Mouse (Mus musculus) midbrain, postnatal 0 days (tissue): ENCODE measurements around the gene Aipl1. TPM values are rescaled to one million over a fixed set of nuclear protein-coding genes. Genes with fewer than 3 reads are reported as not detected.

ENCODE experiments used
- ATAC-seq: fragments of 200-750 bp; cut with Nextera tagmentation; 2 replicates; pipeline ENCODE4 v1.8.0; 2017; ENCODE audit warnings: moderate number of reproducible peaks, mild to moderate bottlenecking, moderate TSS enrichment, moderate library complexity; ENCODE audit not compliant: low FRiP score
- DNase-seq: peaks from one replicate; pipeline ENCODE4 v3.0.0-alpha.2; 2015; ENCODE audit warnings: low spot score
- H3K27ac ChIP-seq: fragments of 300-500 bp; sonication (generic); 2 replicates; pipeline ENCODE4 v1.5.1; 2014; ENCODE audit warnings: low read depth, mild to moderate bottlenecking, low read length, mixed read lengths
- H3K27me3 ChIP-seq: fragments of 300-500 bp; sonication (generic); 2 replicates; pipeline ENCODE4 v1.6.1; 2014; ENCODE audit warnings: low read length, control low read depth, mixed read lengths; ENCODE audit not compliant: insufficient read depth
- H3K36me3 ChIP-seq: fragments of 300-500 bp; sonication (generic); 2 replicates; pipeline ENCODE4 v1.6.1; 2014; ENCODE audit warnings: low read length, control low read depth, mixed read lengths; ENCODE audit not compliant: insufficient read depth
- H3K4me1 ChIP-seq: fragments of 300-500 bp; sonication (generic); 2 replicates; pipeline ENCODE4 v1.6.1; 2014; ENCODE audit warnings: mild to moderate bottlenecking, control low read depth, antibody characterized with exemption, low read length, mixed read lengths; ENCODE audit not compliant: insufficient read depth
- H3K4me2 ChIP-seq: fragments of 300-500 bp; sonication (generic); 2 replicates; pipeline ENCODE4 v1.6.1; 2014; ENCODE audit warnings: low read depth, mild to moderate bottlenecking, low read length, mixed read lengths; ENCODE audit not compliant: poor library complexity, severe bottlenecking
- H3K4me3 ChIP-seq: fragments of 300-500 bp; sonication (generic); 2 replicates; pipeline ENCODE4 v1.5.1; 2014; ENCODE audit warnings: low read depth, mild to moderate bottlenecking, low read length, moderate library complexity
- H3K9ac ChIP-seq: fragments of 300-500 bp; sonication (generic); replicated peaks from 2 replicates; pipeline ENCODE4 v1.6.1; 2014; ENCODE audit warnings: mild to moderate bottlenecking, low read length, moderate library complexity, mixed read lengths; ENCODE audit not compliant: poor library complexity, severe bottlenecking
- H3K9me3 ChIP-seq: fragments of 300-500 bp; sonication (generic); 2 replicates; pipeline ENCODE4 v1.6.1; 2016; ENCODE audit warnings: low read length, control low read depth
- CTCF ChIP-seq: IDR thresholded peaks from 2 replicates; pipeline ENCODE4 v1.5.1; 2016; ENCODE audit warnings: antibody characterized with exemption, mild to moderate bottlenecking
- WGBS: fragments of 180-500 bp; shearing (Covaris S2); extraction: QIAGEN DNeasy Blood & Tissue Kit; methylation state at CpG from one replicate; pipeline ENCODE4 v1.1.7; 2014; 5-methylcytosine and 5-hydroxymethylcytosine counted together
- polyA plus RNA-seq: library from polyadenylated mRNA; unstranded; fragments of >200 nt; fragmentation: Nextera tagmentation; extraction: Ambion mirVana; gene quantifications from 2 replicates; pipeline ENCODE4 v1.2.1, GENCODE M21; 2015
- total RNA-seq: library from RNA; depleted of rRNA; stranded (reverse); fragments of >200 nt; gene quantifications from 2 replicates; pipeline ENCODE4 v1.2.3, GENCODE M21; 2014

Gene Aipl1
- total and polyA plus RNA-seq, 2 experiments from 2014 or later = 0.51 to 0.55 TPM

DNA sequence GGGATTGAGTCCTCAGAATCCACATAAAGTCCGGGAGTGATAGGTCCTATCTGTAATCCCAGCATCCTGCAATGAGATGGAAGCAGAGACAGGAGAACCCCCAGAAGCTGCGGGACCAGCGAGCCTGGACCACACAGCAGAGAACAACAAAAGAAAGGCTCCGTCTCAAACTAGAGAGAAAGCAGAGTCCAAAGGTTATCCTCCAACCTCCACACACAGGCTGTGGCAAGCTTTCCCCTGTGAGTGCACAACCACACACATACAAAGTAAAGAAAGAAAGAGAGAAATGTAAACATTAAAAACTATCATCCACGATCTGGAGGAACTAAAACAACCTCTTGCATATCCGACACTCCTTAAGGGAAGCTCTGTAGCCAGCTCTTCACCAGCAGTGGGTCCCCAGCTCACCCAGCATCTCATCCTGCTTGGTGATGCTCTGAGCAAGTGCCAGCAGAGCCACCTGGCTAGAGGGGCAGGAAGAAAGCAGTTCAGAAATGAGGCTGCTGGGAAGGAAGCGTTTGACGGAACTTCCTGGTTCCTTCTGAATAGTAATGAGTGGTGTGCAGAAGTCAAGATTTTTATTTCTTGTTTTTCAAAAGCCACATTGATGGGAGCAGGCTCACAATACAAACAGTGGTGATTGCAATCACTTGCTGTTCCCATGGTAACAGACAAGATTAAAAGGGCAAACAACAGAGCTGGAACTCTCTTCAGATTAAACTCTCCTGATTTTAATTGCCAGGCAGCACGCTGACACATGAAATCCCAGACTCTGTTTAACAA, 26.2 kb downstream of the Aipl1 start:
- no peak overlapping the region for H3K9ac ChIP-seq
- DNase-seq = peak; percentile 33
- 34% methylated on average over 9 of the region's 9 CpGs for WGBS

DNA sequence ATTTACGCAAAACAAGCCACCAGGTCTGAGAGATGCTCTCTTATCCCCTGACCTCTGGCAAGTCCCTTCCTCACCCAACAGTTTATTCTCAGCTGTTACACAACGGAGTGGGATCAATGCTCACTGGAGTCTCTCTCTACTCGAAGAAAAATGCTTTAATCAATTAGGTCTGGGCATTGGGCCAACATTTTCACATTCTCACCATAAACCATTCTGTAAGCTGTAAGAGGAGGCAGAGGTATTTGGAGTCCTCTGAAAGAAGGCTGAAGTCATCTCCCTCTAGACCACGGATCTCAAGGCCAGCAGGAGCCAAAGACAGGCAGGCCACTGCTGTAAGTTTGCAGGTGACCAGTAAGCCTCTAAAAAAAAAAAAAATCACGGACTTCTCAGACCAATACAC, 26.9 kb downstream of the Aipl1 start:
- no peak overlapping the region for H3K9ac ChIP-seq
- peak; percentile 56 for DNase-seq
- WGBS = 36% methylated on average over 5 of the region's 5 CpGs
- no peaks in the 10 kb centered on the region for H3K36me3 ChIP-seq
- no peak overlapping the region for H3K4me3 ChIP-seq
- no peak overlapping the region for H3K27ac ChIP-seq
- H3K4me2 ChIP-seq = no peak overlapping the region
- no peak for ATAC-seq
- H3K9me3 ChIP-seq = no peaks in the 10 kb centered on the region
- no peak for TF ChIP-seq CTCF
- H3K4me1 ChIP-seq = peaks cover 10% of the 10 kb centered on the region; the same call in 1 of the 2 replicates
- H3K27me3 ChIP-seq = no peaks in the 10 kb centered on the region

More for the DNA sequence above, 26.2 kb downstream of the Aipl1 start:
- ATAC-seq = no peak
- 0 out of 2 replicates have a peak overlapping the region, but pooled peaks have one; percentile 2 for H3K27ac ChIP-seq
- no peak overlapping the region for H3K4me3 ChIP-seq
- peaks cover 10% of the 10 kb centered on the region; the same call in 1 of the 2 replicates for H3K4me1 ChIP-seq
- no peaks in the 10 kb centered on the region for H3K27me3 ChIP-seq
- H3K36me3 ChIP-seq = no peaks in the 10 kb centered on the region
- TF ChIP-seq CTCF = peak; percentile 15; the same call in 1 of the 2 replicates
- no peak overlapping the region for H3K4me2 ChIP-seq
- H3K9me3 ChIP-seq = no peaks in the 10 kb centered on the region

DNA sequence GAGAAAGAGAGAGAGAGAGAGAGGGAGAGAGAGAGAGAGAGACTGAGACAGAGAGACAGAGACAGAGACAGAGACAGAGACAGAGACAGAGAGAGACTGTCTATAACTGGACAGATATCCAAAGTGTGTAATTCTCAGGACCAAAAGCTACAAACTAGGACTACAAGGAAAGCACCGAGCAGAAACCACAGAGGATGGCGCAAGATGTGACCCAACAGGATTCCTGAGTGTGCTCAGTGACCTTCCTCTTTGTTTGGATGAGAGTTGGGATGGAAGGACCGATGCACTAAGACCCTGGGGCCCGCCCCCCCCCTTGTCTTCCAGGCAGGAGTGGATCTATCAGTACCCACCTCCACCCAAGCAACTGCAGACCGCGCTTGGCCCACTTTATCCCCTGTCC, 31.8 kb downstream of the Aipl1 start:
- Histone ChIP-seq H3K27ac (no peak overlapping the region), H3K36me3 (no peaks in the 10 kb centered on the region), H3K4me2 (no peak overlapping the region), H3K4me3 (no peak overlapping the region), H3K9me3 (no peaks in the 10 kb centered on the region), H3K27me3 (no peaks in the 10 kb centered on the region), H3K9ac (no peak overlapping the region), H3K4me1 (no peaks in the 10 kb centered on the region; the same call in 1 of the 2 replicates)
- no peak for DNase-seq
- TF ChIP-seq CTCF = no peak
- ATAC-seq = no peak
- 81% methylated on average over 6 of the region's 6 CpGs for WGBS

DNA sequence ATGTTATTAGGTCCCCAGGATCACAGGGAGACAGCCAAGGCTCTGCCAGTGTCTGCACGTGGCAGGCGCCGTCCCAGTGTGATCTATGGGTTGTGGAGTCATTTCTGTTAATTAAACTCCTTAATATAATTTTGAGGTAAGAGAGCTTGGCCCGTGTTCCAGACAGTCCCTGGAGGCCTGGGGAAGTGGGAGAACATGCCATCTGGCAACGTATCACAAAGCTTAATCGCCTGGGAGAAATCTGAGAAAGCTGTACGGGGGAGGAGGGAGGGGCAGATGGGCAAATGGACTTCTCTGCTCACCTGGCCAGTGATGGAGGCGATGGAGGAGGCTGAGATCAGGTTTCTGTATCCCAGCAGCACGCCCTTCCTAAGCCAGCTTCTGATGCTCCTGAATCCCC, 34.1 kb downstream of the Aipl1 start:
- no peak for TF ChIP-seq CTCF
- Histone ChIP-seq H3K9me3 (no peaks in the 10 kb centered on the region), H3K4me2 (no peak overlapping the region), H3K36me3 (no peaks in the 10 kb centered on the region), H3K27me3 (no peaks in the 10 kb centered on the region), H3K4me3 (no peak overlapping the region), H3K9ac (no peak overlapping the region), H3K27ac (no peak overlapping the region), H3K4me1 (no peaks in the 10 kb centered on the region)
- WGBS = 54% methylated on average over 9 of the region's 9 CpGs
- DNase-seq = no peak
- ATAC-seq = no peak

DNA sequence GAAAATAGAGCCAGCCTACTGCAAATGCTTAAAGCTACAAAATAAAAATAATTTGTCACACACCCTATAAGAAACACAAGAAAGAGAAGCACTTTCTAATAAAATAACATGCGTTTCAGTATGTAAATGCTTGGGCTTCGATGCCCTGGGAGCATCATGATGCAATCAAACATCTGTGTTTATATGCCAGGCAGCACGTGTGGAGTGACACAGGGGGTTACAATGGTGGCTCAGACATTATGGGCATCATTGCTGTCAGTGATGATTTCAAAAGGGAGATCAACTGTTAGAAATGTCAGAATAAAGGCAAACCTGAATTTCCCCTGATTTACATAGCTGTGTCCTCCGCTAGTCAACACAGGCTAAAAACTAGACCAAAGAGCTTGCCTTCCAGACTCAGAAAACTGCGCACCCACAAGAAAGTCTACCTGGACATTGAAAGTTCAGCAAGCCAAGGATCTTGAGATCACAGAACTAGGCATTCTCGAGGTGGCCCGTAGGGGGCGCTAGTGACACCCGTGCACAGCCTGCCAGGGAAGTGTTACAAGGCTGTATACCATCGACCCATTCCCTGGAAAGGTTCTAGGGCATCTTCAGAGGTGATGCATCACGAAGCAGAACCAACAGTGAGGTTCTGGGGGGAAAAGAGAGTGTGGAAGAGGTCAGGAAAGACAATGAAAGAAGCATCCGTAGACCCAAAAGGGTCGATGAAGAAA, 35.0 kb downstream of the Aipl1 start:
- Histone ChIP-seq H3K9ac (no peak overlapping the region), H3K9me3 (no peaks in the 10 kb centered on the region), H3K4me2 (no peak overlapping the region), H3K36me3 (no peaks in the 10 kb centered on the region), H3K27ac (no peak overlapping the region), H3K4me3 (no peak overlapping the region), H3K4me1 (0 out of 2 replicates have a peak, but pooled peaks cover under 1% of the 10 kb centered on the region), H3K27me3 (no peaks in the 10 kb centered on the region)
- TF ChIP-seq CTCF = peak; percentile 61
- DNase-seq (no peak), ATAC-seq (no peak)
- WGBS = 49% methylated on average over 13 of the region's 13 CpGs

DNA sequence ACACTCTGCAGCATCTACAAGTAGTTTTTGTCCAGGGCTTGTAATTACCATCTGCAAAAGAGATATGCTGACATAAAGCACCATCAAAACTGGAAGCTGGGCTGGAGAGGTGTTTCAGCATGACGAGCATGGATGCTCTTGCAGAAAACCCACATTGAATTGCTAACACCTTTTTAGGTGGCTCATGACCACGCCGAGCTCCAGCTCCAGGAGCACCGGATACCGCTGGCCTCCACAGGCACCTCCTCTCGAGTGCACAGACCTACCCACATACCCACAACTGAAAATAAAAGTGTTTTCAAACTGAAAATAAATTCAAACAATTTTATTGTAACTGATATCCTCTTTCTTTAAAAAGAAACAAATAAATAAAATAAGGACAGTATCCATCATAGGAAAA, 37.1 kb downstream of the Aipl1 start:
- no peak overlapping the region for H3K27ac ChIP-seq
- ATAC-seq = no peak
- H3K36me3 ChIP-seq = no peaks in the 10 kb centered on the region
- WGBS = 90% methylated on average over 6 of the region's 6 CpGs
- no peak overlapping the region for H3K4me2 ChIP-seq
- no peak for DNase-seq
- H3K4me3 ChIP-seq = no peak overlapping the region
- no peaks in the 10 kb centered on the region for H3K9me3 ChIP-seq
- TF ChIP-seq CTCF = no peak
- peaks cover 10% of the 10 kb centered on the region; the same call in 1 of the 2 replicates for H3K4me1 ChIP-seq
- H3K9ac ChIP-seq = no peak overlapping the region
- H3K27me3 ChIP-seq = no peaks in the 10 kb centered on the region
